Mouse (Mus musculus) stomach, embryonic 14.5 days (tissue): Measurements from ENCODE around the gene Il10rb. TPM values are rescaled to one million over a fixed set of nuclear protein-coding genes. Genes with fewer than 3 reads are reported as not detected.
A peak's percentile ranks its signal among the peaks of the same experiment; 100 is the strongest.
"Not testable (repeated sequence)": the region's sequence is repeated elsewhere in the genome, so short reads cannot be mapped to it uniquely, and the experiment has no call there.

ENCODE experiments used
- ATAC-seq: fragments of 200-750 bp; cut with Nextera tagmentation; 2 replicates; pipeline ENCODE4 v1.8.0; 2017; ENCODE audit warnings: low read depth, moderate TSS enrichment; ENCODE audit not compliant: insufficient number of reproducible peaks, insufficient read depth, low FRiP score
- H3K27ac ChIP-seq: fragments of 300-500 bp; sonication (generic); 2 replicates; pipeline ENCODE4 v1.5.1; 2014; ENCODE audit warnings: mild to moderate bottlenecking, low read length, moderate library complexity, mixed read lengths
- H3K27me3 ChIP-seq: fragments of 300-500 bp; sonication (generic); 2 replicates; pipeline ENCODE4 v1.6.1; 2014; ENCODE audit warnings: low read length, control low read depth, mixed read lengths; ENCODE audit not compliant: control insufficient read depth, insufficient read depth
- H3K36me3 ChIP-seq: fragments of 300-500 bp; sonication (generic); 2 replicates; pipeline ENCODE4 v1.6.1; 2014; ENCODE audit warnings: mild to moderate bottlenecking, control low read depth, low read length, moderate library complexity, mixed read lengths; ENCODE audit not compliant: control insufficient read depth, insufficient read depth
- H3K4me1 ChIP-seq: fragments of 300-500 bp; sonication (generic); 2 replicates; pipeline ENCODE4 v1.6.1; 2014; ENCODE audit warnings: low read length, control low read depth, mixed read lengths; ENCODE audit not compliant: control insufficient read depth, insufficient read depth
- H3K4me2 ChIP-seq: fragments of 300-500 bp; sonication (generic); replicated peaks from 2 replicates; pipeline ENCODE4 v1.6.1; 2014; ENCODE audit warnings: low read depth, low read length, control low read depth
- H3K4me3 ChIP-seq: fragments of 300-500 bp; sonication (generic); 2 replicates; pipeline ENCODE4 v1.5.1; 2014; ENCODE audit warnings: low read depth, low read length, control low read depth
- H3K9ac ChIP-seq: fragments of 300-500 bp; sonication (generic); replicated peaks from 2 replicates; pipeline ENCODE4 v1.6.1; 2014; ENCODE audit warnings: low read depth, mild to moderate bottlenecking, control low read depth, low read length, moderate library complexity, mixed read lengths
- H3K9me3 ChIP-seq: fragments of 300-500 bp; sonication (generic); 2 replicates; pipeline ENCODE4 v1.6.1; 2016; ENCODE audit warnings: low read depth, low read length, control low read depth; ENCODE audit not compliant: control insufficient read depth
- WGBS: fragments of 180-500 bp; shearing (Covaris S2); extraction: QIAGEN DNeasy Blood & Tissue Kit; methylation state at CpG from one replicate; pipeline ENCODE4 v1.1.7; 2014; 5-methylcytosine and 5-hydroxymethylcytosine counted together
- polyA plus RNA-seq: library from polyadenylated mRNA; unstranded; fragments of >200 nt; fragmentation: Nextera tagmentation; extraction: Ambion mirVana; gene quantifications from 2 replicates; pipeline ENCODE4 v1.2.1, GENCODE M21; 2014

Il10rb gene
- polyA plus RNA-seq, 1 experiment from 2014 or later: 34.1 TPM

GRCm38 (mm10) chr16:91433329-91433933 lies 27.5 kb downstream of the Il10rb start:
- ATAC-seq: no peak; the same call in 1 of the 2 replicates
- no peak overlapping the region for H3K4me2 ChIP-seq
- no peak overlapping the region for H3K4me3 ChIP-seq
- H3K27me3 ChIP-seq: no peaks in the 10 kb centered on the region
- H3K9ac ChIP-seq: no peak overlapping the region
- H3K36me3 ChIP-seq: no peaks in the 10 kb centered on the region
- 48% methylated on average over 8 of the region's 8 CpGs for WGBS
- H3K27ac ChIP-seq: no peak overlapping the region
- no peaks in the 10 kb centered on the region for H3K4me1 ChIP-seq
- no peaks in the 10 kb centered on the region for H3K9me3 ChIP-seq

DNA sequence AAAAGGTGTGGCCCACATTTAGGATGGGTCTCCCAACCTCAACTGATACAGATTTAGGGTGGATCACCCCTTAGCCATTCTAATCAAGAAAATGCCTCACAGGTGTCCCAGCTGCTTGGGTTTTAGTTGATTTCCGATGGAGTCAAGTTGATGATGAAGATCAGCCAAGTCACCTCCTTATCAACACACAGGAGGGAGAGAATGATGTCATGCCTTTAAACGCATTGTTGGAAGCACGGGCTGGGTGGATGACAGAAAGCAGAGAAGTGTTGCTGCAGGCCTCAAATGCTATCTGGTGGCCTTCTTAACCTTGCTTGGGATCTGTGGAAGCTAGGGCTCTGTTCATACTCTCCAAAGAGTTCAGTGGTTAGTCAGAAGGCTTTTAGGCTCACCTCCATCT lies 28.2 kb downstream of the Il10rb start:
- H3K4me1 ChIP-seq: no peaks in the 10 kb centered on the region
- no peak overlapping the region for H3K4me2 ChIP-seq
- WGBS: 89% methylated on average over 3 of the region's 3 CpGs
- no peak overlapping the region for H3K9ac ChIP-seq
- H3K27ac ChIP-seq: no peak overlapping the region
- H3K36me3 ChIP-seq: no peaks in the 10 kb centered on the region
- no peak overlapping the region for H3K4me3 ChIP-seq
- no peaks in the 10 kb centered on the region for H3K9me3 ChIP-seq
- no peak for ATAC-seq
- no peaks in the 10 kb centered on the region for H3K27me3 ChIP-seq

DNA sequence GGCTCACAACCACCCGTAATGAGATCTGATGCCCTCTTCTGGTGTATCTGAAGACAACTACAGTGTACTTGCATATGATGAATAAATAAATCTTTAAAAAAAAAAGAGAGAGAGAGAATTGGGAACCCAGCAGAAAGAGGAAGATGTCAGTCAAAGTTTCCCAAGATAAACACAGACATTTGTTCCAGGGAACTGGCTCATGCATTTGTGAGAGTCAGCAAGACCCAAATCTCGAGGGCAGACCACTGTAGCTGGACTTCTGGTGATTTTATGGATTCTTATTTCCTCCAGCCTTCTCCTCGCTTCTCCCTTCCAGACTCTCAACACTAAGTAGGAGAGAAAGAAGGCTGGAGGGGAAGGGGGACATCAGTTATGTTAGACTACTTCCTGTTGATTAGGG lies 32.1 kb downstream of the Il10rb start:
- no peaks in the 10 kb centered on the region for H3K9me3 ChIP-seq
- no peak overlapping the region for H3K27ac ChIP-seq
- 71% methylated on average over 3 of the region's 3 CpGs for WGBS
- H3K4me3 ChIP-seq: no peak overlapping the region
- H3K9ac ChIP-seq: no peak overlapping the region
- H3K36me3 ChIP-seq: no peaks in the 10 kb centered on the region
- H3K4me1 ChIP-seq: no peaks in the 10 kb centered on the region
- H3K27me3 ChIP-seq: no peaks in the 10 kb centered on the region
- no peak for ATAC-seq
- H3K4me2 ChIP-seq: no peak overlapping the region

DNA sequence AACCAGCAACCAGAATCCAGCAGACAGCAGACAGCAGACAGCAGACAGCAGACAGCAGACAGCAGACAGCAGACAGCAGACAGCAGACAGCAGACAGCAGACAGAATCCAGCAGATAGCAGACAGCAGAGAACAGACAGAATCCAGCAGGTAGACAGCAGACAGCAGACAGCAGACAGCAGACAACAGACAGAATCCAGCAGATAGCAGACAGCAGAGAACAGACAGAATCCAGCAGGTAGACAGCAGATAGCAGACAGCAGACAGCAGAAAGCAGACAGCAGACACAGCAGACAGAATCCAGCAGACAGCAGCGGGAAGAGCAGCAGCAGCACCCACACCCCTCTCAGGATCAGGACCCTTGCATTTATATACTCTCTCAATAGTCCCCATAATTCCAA lies 32.6 kb downstream of the Il10rb start:
- H3K36me3 ChIP-seq, H3K27ac ChIP-seq, H3K27me3 ChIP-seq, H3K4me3 ChIP-seq, H3K4me2 ChIP-seq, ATAC-seq, H3K9me3 ChIP-seq, H3K9ac ChIP-seq, H3K4me1 ChIP-seq: not testable (repeated sequence)
- 100% methylated on average over 1 of the region's 1 CpGs for WGBS

GRCm38 (mm10) chr16:91441366-91441765 lies 35.4 kb downstream of the Il10rb start:
- Histone ChIP-seq H3K9ac (no peak overlapping the region), H3K36me3 (no peaks in the 10 kb centered on the region), H3K4me1 (no peaks in the 10 kb centered on the region), H3K4me2 (no peak overlapping the region), H3K27me3 (no peaks in the 10 kb centered on the region), H3K4me3 (no peak overlapping the region), H3K9me3 (no peaks in the 10 kb centered on the region), H3K27ac (no peak overlapping the region)
- 40% methylated on average over 7 of the region's 7 CpGs for WGBS
- peak; percentile 71; the same call in 1 of the 2 replicates for ATAC-seq

GRCm38 (mm10) chr16:91441811-91442240 lies 35.9 kb downstream of the Il10rb start:
- no peak overlapping the region for H3K27ac ChIP-seq
- no peak overlapping the region for H3K9ac ChIP-seq
- H3K9me3 ChIP-seq: no peaks in the 10 kb centered on the region
- H3K4me2 ChIP-seq: no peak overlapping the region
- 72% methylated on average over 7 of the region's 7 CpGs for whole genome bisulfite sequencing
- no peaks in the 10 kb centered on the region for H3K27me3 ChIP-seq
- no peaks in the 10 kb centered on the region for H3K36me3 ChIP-seq
- peak; percentile 88; the same call in 1 of the 2 replicates for ATAC-seq
- H3K4me1 ChIP-seq: no peaks in the 10 kb centered on the region
- no peak overlapping the region for H3K4me3 ChIP-seq

DNA sequence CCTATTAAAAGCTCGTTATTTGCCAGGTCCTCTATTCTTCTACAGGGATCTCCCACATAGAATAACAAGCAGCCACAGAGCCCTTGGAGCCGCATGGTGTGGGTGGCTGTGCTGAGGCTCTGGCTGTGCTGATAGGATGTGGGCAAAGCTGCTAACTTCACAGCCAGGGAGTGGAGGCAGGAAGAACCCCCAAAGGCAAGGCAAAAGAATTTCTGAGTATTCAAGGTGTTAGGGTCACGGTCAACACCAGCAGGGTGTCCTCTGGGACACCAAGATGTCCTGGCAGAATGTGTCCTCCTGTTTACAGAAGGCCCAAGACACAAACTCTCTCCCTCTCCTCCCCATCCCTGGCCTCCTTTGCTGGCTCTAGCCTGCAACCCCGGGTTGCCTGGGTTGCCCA lies 36.5 kb downstream of the Il10rb start:
- H3K9ac ChIP-seq: no peak overlapping the region
- H3K27me3 ChIP-seq: no peaks in the 10 kb centered on the region
- ATAC-seq: no peak
- H3K9me3 ChIP-seq: no peaks in the 10 kb centered on the region
- H3K4me3 ChIP-seq: no peak overlapping the region
- no peak overlapping the region for H3K4me2 ChIP-seq
- no peaks in the 10 kb centered on the region for H3K4me1 ChIP-seq
- 76% methylated on average over 4 of the region's 4 CpGs for WGBS
- H3K27ac ChIP-seq: no peak overlapping the region
- H3K36me3 ChIP-seq: no peaks in the 10 kb centered on the region

- ATAC-seq: no peak
- Histone ChIP-seq H3K4me3 (no peak overlapping the region), H3K9me3 (no peaks in the 10 kb centered on the region), H3K27ac (no peak overlapping the region), H3K4me2 (no peak overlapping the region), H3K9ac (no peak overlapping the region), H3K4me1 (no peaks in the 10 kb centered on the region), H3K27me3 (no peaks in the 10 kb centered on the region), H3K36me3 (no peaks in the 10 kb centered on the region)
- WGBS: 78% methylated on average over 8 of the region's 8 CpGs
Observed at GRCm38 (mm10) chr16:91443211-91443611, 37.2 kb downstream of the Il10rb start.

DNA sequence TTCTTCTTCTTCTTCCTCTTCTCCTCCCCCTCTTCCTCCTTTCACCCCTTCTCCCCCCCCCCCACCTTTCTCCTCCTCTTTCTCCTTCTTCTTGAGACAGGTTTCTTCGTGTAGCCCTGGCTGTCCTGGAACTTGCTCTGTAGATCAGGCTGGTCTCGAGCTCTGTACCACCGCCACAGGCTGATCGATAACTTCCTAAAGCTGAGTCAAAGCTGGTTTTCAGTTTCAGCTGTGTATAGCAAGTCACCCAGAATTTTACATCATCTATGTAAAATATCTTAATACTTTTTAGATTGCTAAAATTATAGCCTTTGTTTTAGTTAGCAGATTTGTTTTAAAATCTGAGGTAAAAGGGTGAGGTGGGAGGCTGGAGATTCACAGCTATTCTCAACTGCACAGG lies 38.9 kb downstream of the Il10rb start:
- Histone ChIP-seq H3K27me3 (no peaks in the 10 kb centered on the region), H3K4me2 (no peak overlapping the region), H3K9me3 (no peaks in the 10 kb centered on the region), H3K27ac (no peak overlapping the region), H3K9ac (no peak overlapping the region), H3K4me1 (no peaks in the 10 kb centered on the region), H3K36me3 (no peaks in the 10 kb centered on the region), H3K4me3 (no peak overlapping the region)
- WGBS: 83% methylated on average over 4 of the region's 4 CpGs
- ATAC-seq: no peak
